Mouse (Mus musculus) spleen, adult 10 weeks (tissue): ENCODE data around the gene C130079G13Rik. TPM values are rescaled to one million over a fixed set of nuclear protein-coding genes. Genes with fewer than 3 reads are reported as not detected.

Experiments
- polyA plus RNA-seq: library from polyadenylated mRNA; stranded (reverse); fragments of 350-450 nt; fragmentation: Illumina TruSeq; extraction: RNeasy Lipid Tissue Mini Kit (QIAGEN cat#74804); gene quantifications from one replicate; pipeline ENCODE4 v1.2.3, GENCODE M21; 2015; ENCODE audit warnings: low replicate concordance; ENCODE audit not compliant: insufficient read depth

C130079G13Rik gene
- polyA plus RNA-seq: not detected

GRCm38 (mm10) chr3:59924914-59925313, at the start of gene C130079G13Rik:
Gene C130079G13Rik (plus strand): TSS chr3:59925214.

Other genes starting within 250 kb of the C130079G13Rik start
- gene Gm5538, start 195.4 kb upstream of the C130079G13Rik start, polyA plus RNA-seq: 0.58 TPM
- not detected for gene Gm8298, start 64.2 kb upstream of the C130079G13Rik start, polyA plus RNA-seq
- gene Aadacl2, start 81.5 kb downstream of the C130079G13Rik start, polyA plus RNA-seq: not detected
- gene Aadac, start 100.5 kb downstream of the C130079G13Rik start, polyA plus RNA-seq: not detected
- gene Sucnr1, start 156.7 kb downstream of the C130079G13Rik start, polyA plus RNA-seq: 12.6 TPM